Mouse (Mus musculus): ENCODE results near the gene Ski. TPM values are rescaled to one million over a fixed set of nuclear protein-coding genes. Genes with fewer than 3 reads are reported as not detected.

The Ski gene
- polyA plus RNA-seq, 1 experiment from 2014 or later, result 14.1 TPM

DNA sequence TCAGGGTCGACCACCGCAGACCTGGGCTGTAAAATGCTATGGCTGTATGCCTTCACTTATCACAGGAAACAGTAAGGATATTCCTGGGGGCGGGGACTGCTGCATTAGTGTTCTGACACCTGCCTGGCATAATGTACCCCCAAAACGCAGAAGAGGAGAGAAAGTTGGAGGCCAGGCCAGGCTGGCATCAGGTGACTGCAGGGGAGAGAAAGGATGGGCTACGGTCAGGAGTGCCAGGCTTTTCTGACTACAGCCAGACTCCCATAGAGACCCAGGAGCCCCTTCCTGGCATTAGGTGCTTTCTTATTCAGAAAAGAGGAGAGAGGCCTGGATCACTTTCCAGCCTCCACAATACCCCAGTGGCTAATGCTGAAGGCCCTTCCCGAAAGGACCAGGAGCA, 17.1 kb upstream of the Ski start:
- Histone ChIP-seq H3K9me3 (ENCODE audit: control insufficient read depth, low read length) (no peaks in the 10 kb centered on the region), H3K27me3 (ENCODE audit: control insufficient read depth, insufficient read depth, low read length) (no peaks in the 10 kb centered on the region), H3K4me3 (ENCODE audit: low read depth, low read length) (no peak overlapping the region), H3K4me1 (replicated peaks; ENCODE audit: control insufficient read depth, insufficient read depth, low read length) (peaks cover 14% of the 10 kb centered on the region), H3K36me3 (ENCODE audit: control insufficient read depth, insufficient read depth, low read length) (no peaks in the 10 kb centered on the region), H3K4me2 (ENCODE audit: low read depth, low read length, severe bottlenecking) (no peak overlapping the region), H3K9ac (ENCODE audit: low read length) (no peak overlapping the region), H3K27ac (ENCODE audit: low read depth, low read length) (no peak overlapping the region)
- no peak for ATAC-seq (replicated peaks; ENCODE audit: low FRiP score)
- WGBS, result 55% methylated on average over 6 of the region's 6 CpGs
- no peak for DNase-seq (ENCODE audit: low spot score)

GRCm38 (mm10) chr4:155238276-155238675, 15.9 kb upstream of the Ski start:
- ATAC-seq (replicated peaks; ENCODE audit: low FRiP score) (no peak), DNase-seq (ENCODE audit: low spot score) (no peak)
- no peak overlapping the region for H3K27ac ChIP-seq (ENCODE audit: low read depth, low read length)
- peaks cover 21% of the 10 kb centered on the region for H3K4me1 ChIP-seq (replicated peaks; ENCODE audit: control insufficient read depth, insufficient read depth, low read length)
- H3K4me3 ChIP-seq (ENCODE audit: low read depth, low read length), result no peak overlapping the region
- H3K4me2 ChIP-seq (ENCODE audit: low read depth, low read length, severe bottlenecking), result no peak overlapping the region
- no peaks in the 10 kb centered on the region for H3K27me3 ChIP-seq (ENCODE audit: control insufficient read depth, insufficient read depth, low read length)
- no peak overlapping the region for H3K9ac ChIP-seq (ENCODE audit: low read length)
- 79% methylated on average over 5 of the region's 5 CpGs for WGBS
- no peaks in the 10 kb centered on the region for H3K9me3 ChIP-seq (ENCODE audit: control insufficient read depth, low read length)
- H3K36me3 ChIP-seq (ENCODE audit: control insufficient read depth, insufficient read depth, low read length), result no peaks in the 10 kb centered on the region

- H3K27ac ChIP-seq (ENCODE audit: low read depth, low read length), result no peak overlapping the region
- no peak overlapping the region for H3K9ac ChIP-seq (ENCODE audit: low read length)
- H3K4me1 ChIP-seq (replicated peaks; ENCODE audit: control insufficient read depth, insufficient read depth, low read length), result peaks cover 21% of the 10 kb centered on the region
Observed at GRCm38 (mm10) chr4:155236737-155237385, 14.5 kb upstream of the Ski start.

GRCm38 (mm10) chr4:155235311-155236119, 13.1 kb upstream of the Ski start:
- 24% methylated on average over 18 of the region's 18 CpGs for WGBS
- Histone ChIP-seq H3K27ac (ENCODE audit: low read depth, low read length) (peak overlapping the region; percentile 81), H3K36me3 (ENCODE audit: control insufficient read depth, insufficient read depth, low read length) (no peaks in the 10 kb centered on the region), H3K4me1 (replicated peaks; ENCODE audit: control insufficient read depth, insufficient read depth, low read length) (peaks cover 21% of the 10 kb centered on the region), H3K4me2 (ENCODE audit: low read depth, low read length, severe bottlenecking) (peak overlapping the region; percentile 41), H3K27me3 (ENCODE audit: control insufficient read depth, insufficient read depth, low read length) (no peaks in the 10 kb centered on the region), H3K9me3 (ENCODE audit: control insufficient read depth, low read length) (no peaks in the 10 kb centered on the region), H3K4me3 (ENCODE audit: low read depth, low read length) (peak overlapping the region; percentile 9; the same call in 1 of the 2 replicates), H3K9ac (ENCODE audit: low read length) (peak overlapping the region; percentile 65)
- ATAC-seq (replicated peaks; ENCODE audit: low FRiP score), result peak; percentile 87
- DNase-seq (ENCODE audit: low spot score), result peak; percentile 89

More at GRCm38 (mm10) chr4:155236737-155237385, 14.5 kb upstream of the Ski start:
- H3K4me2 ChIP-seq (ENCODE audit: low read depth, low read length, severe bottlenecking), result no peak overlapping the region
- H3K27me3 ChIP-seq (ENCODE audit: control insufficient read depth, insufficient read depth, low read length), result no peaks in the 10 kb centered on the region
- H3K36me3 ChIP-seq (ENCODE audit: control insufficient read depth, insufficient read depth, low read length), result no peaks in the 10 kb centered on the region
- H3K9me3 ChIP-seq (ENCODE audit: control insufficient read depth, low read length), result no peaks in the 10 kb centered on the region
- WGBS, result 82% methylated on average over 12 of the region's 12 CpGs
- no peak for ATAC-seq (replicated peaks; ENCODE audit: low FRiP score)
- no peak overlapping the region for H3K4me3 ChIP-seq (ENCODE audit: low read depth, low read length)
- DNase-seq (ENCODE audit: low spot score), result no peak

DNA sequence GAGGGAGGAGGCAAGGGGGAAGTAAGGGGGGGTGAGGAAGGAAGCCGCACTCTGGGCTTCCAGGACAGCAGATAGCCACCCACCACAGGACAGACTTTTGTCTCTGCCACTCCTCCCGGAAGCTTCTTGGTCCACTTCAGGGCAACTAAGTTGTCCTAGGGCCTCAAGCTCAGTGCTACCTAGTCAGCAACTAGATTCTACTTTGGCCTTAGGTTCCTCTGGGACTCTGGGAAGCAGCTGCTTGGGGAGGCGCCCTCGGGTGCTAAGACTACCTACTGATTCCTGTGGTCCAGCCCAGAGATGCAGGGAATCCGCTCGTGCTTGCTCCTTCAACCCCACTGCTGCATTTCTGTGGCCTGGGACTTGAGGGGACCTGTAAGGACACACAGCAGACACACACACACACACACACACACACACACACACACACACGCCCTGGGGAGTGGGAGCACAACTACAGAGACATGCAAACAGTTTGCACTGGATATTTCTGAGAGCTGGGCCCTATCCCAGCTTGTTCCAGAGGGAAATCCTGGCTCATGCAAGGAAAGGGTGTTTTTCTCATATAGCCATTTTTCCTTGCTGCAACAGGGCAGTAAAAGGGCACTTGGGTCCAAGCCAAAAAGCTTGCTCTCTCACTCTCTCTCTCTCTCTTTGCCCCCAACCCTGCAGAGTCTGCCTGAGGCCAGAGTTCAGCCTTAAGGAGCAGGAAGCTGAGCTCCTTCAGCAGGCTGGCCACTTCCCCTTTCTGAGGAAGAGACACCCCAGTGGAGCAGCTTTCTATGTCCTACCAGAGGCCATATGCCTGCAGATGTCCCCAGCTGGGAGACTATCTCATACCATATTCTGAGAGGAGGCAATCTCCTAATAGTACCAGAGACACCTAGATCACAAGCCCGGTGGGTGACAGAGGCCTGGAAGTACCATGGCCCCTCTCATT, 12.2 kb upstream of the Ski start:
- H3K27me3 ChIP-seq (ENCODE audit: control insufficient read depth, insufficient read depth, low read length), result no peaks in the 10 kb centered on the region
- DNase-seq (ENCODE audit: low spot score) (no peak), ATAC-seq (replicated peaks; ENCODE audit: low FRiP score) (peak; percentile 42)
- H3K36me3 ChIP-seq (ENCODE audit: control insufficient read depth, insufficient read depth, low read length), result no peaks in the 10 kb centered on the region
- WGBS, result 75% methylated on average over 8 of the region's 8 CpGs
- H3K4me3 ChIP-seq (ENCODE audit: low read depth, low read length), result no peak overlapping the region
- peak overlapping the region; percentile 81 for H3K27ac ChIP-seq (ENCODE audit: low read depth, low read length)
- H3K4me1 ChIP-seq (replicated peaks; ENCODE audit: control insufficient read depth, insufficient read depth, low read length), result peaks cover 21% of the 10 kb centered on the region
- no peaks in the 10 kb centered on the region for H3K9me3 ChIP-seq (ENCODE audit: control insufficient read depth, low read length)
- peak overlapping the region; percentile 41; the same call in 1 of the 2 replicates for H3K4me2 ChIP-seq (ENCODE audit: low read depth, low read length, severe bottlenecking)
- H3K9ac ChIP-seq (ENCODE audit: low read length), result peak overlapping the region; percentile 37

GRCm38 (mm10) chr4:155233878-155234277, 11.5 kb upstream of the Ski start:
- Histone ChIP-seq H3K36me3 (ENCODE audit: control insufficient read depth, insufficient read depth, low read length) (no peaks in the 10 kb centered on the region), H3K4me1 (replicated peaks; ENCODE audit: control insufficient read depth, insufficient read depth, low read length) (peaks cover 21% of the 10 kb centered on the region), H3K4me3 (ENCODE audit: low read depth, low read length) (no peak overlapping the region), H3K27ac (ENCODE audit: low read depth, low read length) (0 out of 2 replicates have a peak overlapping the region, but pooled peaks have one; percentile 39), H3K27me3 (ENCODE audit: control insufficient read depth, insufficient read depth, low read length) (no peaks in the 10 kb centered on the region), H3K4me2 (ENCODE audit: low read depth, low read length, severe bottlenecking) (no peak overlapping the region), H3K9me3 (ENCODE audit: control insufficient read depth, low read length) (no peaks in the 10 kb centered on the region), H3K9ac (ENCODE audit: low read length) (peak overlapping the region; percentile 29)
- no peak for DNase-seq (ENCODE audit: low spot score)
- 49% methylated on average over 10 of the region's 10 CpGs for WGBS
- no peak; the same call in 1 of the 2 replicates for ATAC-seq (replicated peaks; ENCODE audit: low FRiP score)

DNA sequence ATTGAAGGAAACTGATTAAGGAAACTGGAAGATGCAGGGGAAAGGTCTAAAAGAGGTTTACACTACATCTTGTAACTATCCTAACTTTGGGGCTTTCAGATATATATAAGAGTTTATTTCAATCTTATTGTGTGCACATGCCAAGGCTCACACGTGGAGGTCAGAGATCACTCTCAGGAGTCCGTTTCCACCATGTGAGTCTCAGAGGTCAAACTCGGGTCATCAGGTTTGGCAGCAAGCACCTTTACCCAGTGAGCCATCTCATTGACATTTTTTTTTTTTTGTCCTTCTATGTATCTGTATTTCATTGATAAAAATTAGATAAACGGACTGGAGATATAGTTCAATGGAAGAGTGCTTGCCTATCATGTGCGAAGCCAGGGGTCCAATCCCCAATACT, 6.1 kb upstream of the Ski start:
- Histone ChIP-seq H3K27ac (ENCODE audit: low read depth, low read length) (no peak overlapping the region), H3K9me3 (ENCODE audit: control insufficient read depth, low read length) (no peaks in the 10 kb centered on the region), H3K4me3 (ENCODE audit: low read depth, low read length) (no peak overlapping the region), H3K9ac (ENCODE audit: low read length) (no peak overlapping the region), H3K27me3 (ENCODE audit: control insufficient read depth, insufficient read depth, low read length) (no peaks in the 10 kb centered on the region), H3K4me2 (ENCODE audit: low read depth, low read length, severe bottlenecking) (no peak overlapping the region), H3K36me3 (ENCODE audit: control insufficient read depth, insufficient read depth, low read length) (no peaks in the 10 kb centered on the region), H3K4me1 (replicated peaks; ENCODE audit: control insufficient read depth, insufficient read depth, low read length) (0 out of 2 replicates have a peak, but pooled peaks cover 5% of the 10 kb centered on the region)
- no peak for ATAC-seq (replicated peaks; ENCODE audit: low FRiP score)
- no peak for DNase-seq (ENCODE audit: low spot score)
- 82% methylated on average over 5 of the region's 5 CpGs for WGBS

DNA sequence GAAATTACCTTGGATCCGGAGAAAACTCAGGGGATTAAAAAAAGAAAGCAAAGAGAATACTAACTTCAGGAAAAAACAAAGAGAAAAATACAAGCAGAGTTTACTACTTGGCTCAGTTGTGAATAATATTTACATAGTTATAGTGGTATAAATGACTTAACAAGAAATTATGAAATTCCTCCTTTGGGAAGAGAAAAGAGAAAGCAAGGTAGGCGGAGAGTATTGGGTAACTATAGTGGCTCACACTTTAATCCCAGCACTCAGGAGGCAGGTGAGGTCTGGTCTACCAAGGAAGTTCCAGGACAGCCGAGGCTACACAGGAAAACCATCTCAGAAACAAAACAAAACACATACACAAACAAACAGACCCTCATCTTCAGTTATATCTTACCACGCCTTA, 5.6 kb upstream of the Ski start:
- no peak for ATAC-seq (replicated peaks; ENCODE audit: low FRiP score)
- no peaks in the 10 kb centered on the region for H3K27me3 ChIP-seq (ENCODE audit: control insufficient read depth, insufficient read depth, low read length)
- H3K4me1 ChIP-seq (replicated peaks; ENCODE audit: control insufficient read depth, insufficient read depth, low read length), result 0 out of 2 replicates have a peak, but pooled peaks cover 5% of the 10 kb centered on the region
- no peaks in the 10 kb centered on the region for H3K36me3 ChIP-seq (ENCODE audit: control insufficient read depth, insufficient read depth, low read length)
- H3K9ac ChIP-seq (ENCODE audit: low read length), result no peak overlapping the region
- H3K4me3 ChIP-seq (ENCODE audit: low read depth, low read length), result no peak overlapping the region
- no peak for DNase-seq (ENCODE audit: low spot score)
- WGBS, result 86% methylated on average over 4 of the region's 4 CpGs
- no peak overlapping the region for H3K27ac ChIP-seq (ENCODE audit: low read depth, low read length)
- H3K4me2 ChIP-seq (ENCODE audit: low read depth, low read length, severe bottlenecking), result no peak overlapping the region
- H3K9me3 ChIP-seq (ENCODE audit: control insufficient read depth, low read length), result no peaks in the 10 kb centered on the region
